Comparison of ENCODE assay signal across 21 mouse cellular contexts in the genomic region with DNA sequence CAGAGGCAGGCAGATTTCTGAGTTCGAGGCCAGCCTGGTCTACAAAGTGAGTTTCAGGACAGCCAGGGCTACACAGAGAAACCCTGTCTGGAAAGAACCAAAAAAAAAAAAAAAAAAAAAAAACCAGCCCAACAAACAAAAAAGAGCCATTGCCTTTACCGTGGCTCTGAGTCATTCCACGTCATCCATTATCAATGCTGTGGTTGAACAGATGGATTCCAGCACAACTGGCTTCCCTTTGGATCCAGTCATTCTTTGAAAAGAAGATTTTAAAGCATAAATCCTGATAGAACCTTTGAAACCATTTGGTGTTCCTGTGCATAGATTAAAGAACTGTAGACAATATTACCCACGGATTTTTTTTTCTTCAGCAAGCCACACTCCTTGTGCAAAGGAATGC.
"Had no signal": no experiment of that assay in that cellular context is flagged by ENCODE, and none has a peak within 500 bp of the region (broad histone marks: within the 10 kb centered on the region; RNA-seq: fewer than 3 reads in every experiment).

No protein-coding gene starts in this region.

- H3K4me3 ChIP-seq: kidney, embryonic 15.5 days; limb, embryonic 10.5 days; limb, embryonic 13.5 days; liver, embryonic 13.5 days; neural tube, embryonic 12.5 days; neural tube, embryonic 15.5 days had no signal

- H3K27ac ChIP-seq: kidney, embryonic 15.5 days; limb, embryonic 10.5 days; limb, embryonic 13.5 days; liver, embryonic 13.5 days; neural tube, embryonic 12.5 days; neural tube, embryonic 15.5 days; stomach, postnatal 0 days had no signal

- H3K4me2 ChIP-seq: kidney, embryonic 15.5 days; limb, embryonic 13.5 days; liver, embryonic 13.5 days; midbrain, embryonic 11.5 days; neural tube, embryonic 12.5 days; neural tube, embryonic 15.5 days had no signal

- H3K9me3 ChIP-seq: kidney, embryonic 15.5 days; limb, embryonic 10.5 days; limb, embryonic 13.5 days; liver, embryonic 13.5 days; neural tube, embryonic 12.5 days; neural tube, embryonic 15.5 days had no signal

- H3K36me3 ChIP-seq: kidney, embryonic 15.5 days; limb, embryonic 10.5 days; limb, embryonic 13.5 days; liver, embryonic 13.5 days; neural tube, embryonic 12.5 days; neural tube, embryonic 15.5 days had no signal

- H3K9ac ChIP-seq: kidney, embryonic 15.5 days; limb, embryonic 13.5 days; liver, embryonic 13.5 days; neural tube, embryonic 12.5 days; neural tube, embryonic 15.5 days had no signal

- H3K27me3 ChIP-seq: kidney, embryonic 15.5 days; liver, embryonic 13.5 days; neural tube, embryonic 12.5 days; neural tube, embryonic 15.5 days had no signal

- H3K4me1 ChIP-seq: liver, embryonic 13.5 days; neural tube, embryonic 12.5 days; neural tube, embryonic 15.5 days had no signal

- DNase-seq: kidney, postnatal 10 days; kidney, postnatal 36 days; liver; liver, embryonic 13.5 days; lung, adult 2 months; lung, postnatal 14 days; lung, postnatal 4 days; midbrain, embryonic 14.5 days; right cerebral cortex, adult 18-20 months; right cerebral cortex, postnatal 14 days; right cerebral cortex, postnatal 4 days; thymus, adult 2 months; thymus, postnatal 14 days; thymus, postnatal 4 days had no signal
